Mouse (Mus musculus) midbrain, embryonic 11.5 days (tissue): ENCODE measurements at regions not wholly inside any gene's neighbourhood (a gene's known extent, or its start where the extent isn't known, plus 50 kb on each side); places are given as distances from the start of the nearest gene placed in this dataset.
A peak's percentile ranks its signal among the peaks of the same experiment; 100 is the strongest.
"Not testable (repeated sequence)": the region's sequence is repeated elsewhere in the genome, so short reads cannot be mapped to it uniquely, and the experiment has no call there.

Source experiments
- ATAC-seq: fragments of 200-750 bp; cut with Nextera tagmentation; 2 replicates; pipeline ENCODE4 v1.8.0; 2017; ENCODE audit warnings: moderate TSS enrichment, moderate library complexity; ENCODE audit not compliant: low FRiP score
- DNase-seq: peaks from one replicate; pipeline ENCODE4 v3.0.0; 2015; ENCODE audit warnings: low spot score; ENCODE audit errors: missing footprints
- H3K27ac ChIP-seq: fragments of 300-500 bp; sonication (generic); 2 replicates; pipeline ENCODE4 v1.5.1; 2014; ENCODE audit warnings: low read depth, low read length
- H3K27me3 ChIP-seq: fragments of 300-500 bp; sonication (generic); 2 replicates; pipeline ENCODE4 v1.6.1; 2014; ENCODE audit warnings: mild to moderate bottlenecking, low read length, moderate library complexity, mixed read lengths; ENCODE audit not compliant: control insufficient read depth, insufficient read depth
- H3K36me3 ChIP-seq: fragments of 300-500 bp; sonication (generic); 2 replicates; pipeline ENCODE4 v1.6.1; 2014; ENCODE audit warnings: mild to moderate bottlenecking, low read length, moderate library complexity, mixed read lengths; ENCODE audit not compliant: control insufficient read depth, insufficient read depth
- H3K4me1 ChIP-seq: fragments of 300-500 bp; sonication (generic); 2 replicates; pipeline ENCODE4 v1.6.1; 2014; ENCODE audit warnings: low read length; ENCODE audit not compliant: control insufficient read depth, insufficient read depth
- H3K4me2 ChIP-seq: fragments of 300-500 bp; sonication (generic); 2 replicates; pipeline ENCODE4 v1.6.1; 2014; ENCODE audit warnings: mild to moderate bottlenecking, moderate library complexity
- H3K4me3 ChIP-seq: fragments of 300-500 bp; sonication (generic); 2 replicates; pipeline ENCODE4 v1.5.1; 2014; ENCODE audit warnings: low read depth, low read length
- H3K9ac ChIP-seq: fragments of 300-500 bp; sonication (generic); 2 replicates; pipeline ENCODE4 v1.6.1; 2014; ENCODE audit warnings: low read length
- H3K9me3 ChIP-seq: fragments of 300-500 bp; sonication (generic); 2 replicates; pipeline ENCODE4 v1.6.1; 2016; ENCODE audit warnings: low read length; ENCODE audit not compliant: control insufficient read depth
- WGBS: fragments of 180-500 bp; shearing (Covaris S2); extraction: QIAGEN DNeasy Blood & Tissue Kit; methylation state at CpG from one replicate; pipeline ENCODE4 v1.1.7; 2014; 5-methylcytosine and 5-hydroxymethylcytosine counted together

DNA sequence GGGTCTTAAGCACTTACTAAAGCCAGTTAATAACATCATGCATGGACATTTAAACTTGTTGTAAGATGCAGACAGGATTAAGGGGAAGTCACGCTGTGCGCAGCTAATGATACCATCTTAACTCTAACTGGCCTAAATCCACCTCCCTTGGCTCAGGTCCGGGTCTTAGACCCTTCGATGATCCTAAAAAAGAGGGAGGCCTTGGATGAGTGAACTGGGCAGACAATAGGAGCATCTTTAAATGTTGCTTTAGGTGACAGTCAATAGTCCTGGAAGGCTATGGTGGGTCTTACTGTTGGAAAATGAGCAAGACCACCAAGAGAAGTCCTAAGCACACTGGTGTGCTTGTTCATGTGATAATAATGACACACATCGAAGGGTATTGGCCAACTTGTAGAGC is 242.1 kb downstream of the Mef2c start:
- H3K9ac ChIP-seq: no peak overlapping the region
- peaks cover 11% of the 10 kb centered on the region for H3K4me1 ChIP-seq
- whole genome bisulfite sequencing: 51% methylated on average over 5 of the region's 5 CpGs
- DNase-seq: peak; percentile 86
- H3K9me3 ChIP-seq: no peaks in the 10 kb centered on the region
- H3K27me3 ChIP-seq: no peaks in the 10 kb centered on the region
- H3K27ac ChIP-seq: no peak overlapping the region
- H3K4me3 ChIP-seq: no peak overlapping the region
- no peak for ATAC-seq
- H3K36me3 ChIP-seq: no peaks in the 10 kb centered on the region
- H3K4me2 ChIP-seq: no peak overlapping the region

DNA sequence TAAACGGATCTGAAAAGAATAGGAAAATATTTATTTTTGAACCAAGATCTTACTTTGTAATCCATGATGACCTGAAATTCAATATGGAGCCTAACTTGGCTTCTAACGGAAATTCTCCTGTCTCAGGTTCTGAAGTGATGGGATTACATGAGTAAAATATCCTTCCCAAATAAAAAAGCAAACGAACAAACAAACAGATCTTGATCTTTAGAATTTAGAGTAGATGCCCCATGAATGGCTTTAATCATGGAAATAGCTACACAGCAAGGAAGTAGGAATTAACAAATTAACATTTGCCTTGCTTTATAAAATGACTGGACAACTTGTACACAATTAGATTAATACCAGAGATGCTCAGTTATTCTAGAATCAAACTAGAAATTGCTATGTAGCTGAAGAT is 243.8 kb downstream of the Mef2c start:
- Histone ChIP-seq H3K4me2 (no peak overlapping the region), H3K27me3 (no peaks in the 10 kb centered on the region), H3K4me1 (peaks cover 8% of the 10 kb centered on the region; the same call in 1 of the 2 replicates), H3K36me3 (no peaks in the 10 kb centered on the region), H3K9me3 (no peaks in the 10 kb centered on the region), H3K27ac (no peak overlapping the region), H3K9ac (no peak overlapping the region), H3K4me3 (no peak overlapping the region)
- ATAC-seq (no peak), DNase-seq (peak; percentile 84)
- 81% methylated on average over 3 of the region's 3 CpGs for WGBS

DNA sequence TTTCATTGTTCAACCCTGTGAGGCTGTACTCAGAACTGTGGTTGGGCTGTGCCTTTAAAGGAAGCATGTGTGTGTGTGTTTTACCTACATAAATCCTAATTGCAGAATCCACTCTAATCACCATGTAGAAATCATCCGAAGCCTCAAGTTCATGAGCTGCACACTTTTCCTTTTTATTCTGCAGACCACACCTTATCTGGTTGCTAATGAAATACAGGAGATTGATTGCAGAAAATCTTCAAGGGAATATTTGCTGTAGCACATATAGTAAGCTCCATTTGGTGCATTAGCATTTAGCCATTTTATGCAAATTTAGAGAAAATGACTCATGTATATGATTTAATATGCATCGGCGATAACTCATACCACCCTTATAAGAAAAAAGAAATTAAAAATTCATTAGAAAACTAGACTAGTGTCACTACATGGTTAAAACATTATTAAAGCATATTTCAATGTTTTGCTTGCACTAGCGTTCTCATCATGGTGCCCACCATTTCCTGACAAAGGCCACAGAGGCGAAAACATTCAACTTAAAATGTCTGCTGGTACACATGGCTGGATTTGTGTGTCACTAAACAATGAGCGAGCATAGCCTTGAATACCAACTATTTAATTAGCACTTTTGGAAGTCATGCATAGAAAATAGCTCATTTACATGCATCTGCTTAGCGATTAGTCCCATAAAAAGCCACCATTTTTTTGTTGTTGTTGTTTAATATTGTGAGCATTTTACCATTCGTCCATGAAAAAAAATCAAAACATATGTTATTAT is 245.7 kb downstream of the Mef2c start:
- Histone ChIP-seq H3K4me3 (no peak overlapping the region), H3K27ac (no peak overlapping the region), H3K4me2 (no peak overlapping the region), H3K9ac (no peak overlapping the region), H3K9me3 (no peaks in the 10 kb centered on the region), H3K36me3 (no peaks in the 10 kb centered on the region), H3K4me1 (peaks cover 5% of the 10 kb centered on the region; the same call in 1 of the 2 replicates), H3K27me3 (no peaks in the 10 kb centered on the region)
- 78% methylated on average over 8 of the region's 8 CpGs for WGBS
- no peak for DNase-seq
- no peak for ATAC-seq

DNA sequence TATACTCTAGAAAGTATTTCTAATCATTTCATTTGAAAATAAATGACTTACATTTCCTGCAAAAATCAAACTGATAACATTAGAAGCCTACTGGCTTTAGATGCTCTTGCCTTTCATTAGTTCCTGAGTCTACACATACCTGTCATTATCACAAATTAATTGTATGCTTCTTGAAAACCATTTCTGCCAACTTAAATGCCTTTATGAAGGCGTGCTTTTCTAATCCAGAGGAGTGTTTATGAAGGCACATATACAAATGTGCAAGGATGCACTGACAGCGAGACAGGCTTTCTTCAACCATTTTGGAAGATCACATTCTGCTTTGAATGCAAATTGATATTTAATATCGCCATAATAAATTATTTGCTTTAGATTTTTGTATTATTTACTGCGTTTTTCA is 246.6 kb downstream of the Mef2c start:
- whole genome bisulfite sequencing: 69% methylated on average over 4 of the region's 4 CpGs
- Histone ChIP-seq H3K4me3 (no peak overlapping the region), H3K27me3 (no peaks in the 10 kb centered on the region), H3K4me1 (peaks cover 2% of the 10 kb centered on the region; the same call in 1 of the 2 replicates), H3K36me3 (no peaks in the 10 kb centered on the region), H3K9ac (no peak overlapping the region), H3K9me3 (no peaks in the 10 kb centered on the region), H3K27ac (no peak overlapping the region), H3K4me2 (no peak overlapping the region)
- no peak for DNase-seq
- ATAC-seq: no peak

DNA sequence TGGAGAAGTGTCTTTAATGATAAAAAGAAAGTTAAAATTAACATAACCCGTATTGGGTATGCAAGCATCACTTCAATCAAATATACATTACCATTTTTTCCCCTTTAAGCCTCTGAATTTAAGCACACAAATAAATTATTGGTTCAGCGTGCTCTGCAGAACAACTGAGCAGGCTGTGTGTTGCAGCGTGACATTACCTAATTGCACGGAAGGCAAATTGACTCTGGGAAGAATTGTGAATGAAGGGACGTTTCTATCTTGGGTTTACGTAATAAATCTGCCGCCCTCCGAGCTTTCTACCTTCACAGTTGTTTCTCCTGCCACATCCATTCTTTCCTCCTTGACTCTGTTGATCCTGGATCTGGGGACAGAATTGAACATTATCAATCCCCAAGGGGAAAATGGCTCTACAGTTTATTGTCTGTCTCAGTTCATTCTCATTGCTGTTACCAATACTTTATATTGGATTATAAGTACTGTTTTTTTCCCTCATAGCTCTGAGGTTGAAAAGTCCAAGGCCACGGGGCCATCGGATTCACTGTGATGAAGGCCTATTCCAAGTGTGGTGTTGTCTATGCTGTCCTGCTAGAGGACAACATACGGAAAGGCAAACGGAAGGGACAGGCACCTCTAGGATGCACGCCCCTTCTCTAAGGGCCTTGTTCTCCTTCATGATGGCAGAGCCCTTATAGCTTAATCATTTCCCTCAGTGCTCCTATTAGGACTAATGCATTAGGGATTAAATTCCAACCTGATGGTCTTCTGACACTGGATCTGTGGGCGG is 256.7 kb downstream of the Mef2c start:
- WGBS: 88% methylated on average over 14 of the region's 14 CpGs
- DNase-seq (no peak), ATAC-seq (no peak)
- Histone ChIP-seq H3K4me1 (no peaks in the 10 kb centered on the region), H3K4me2 (no peak overlapping the region), H3K9ac (no peak overlapping the region), H3K9me3 (no peaks in the 10 kb centered on the region), H3K27me3 (no peaks in the 10 kb centered on the region), H3K36me3 (no peaks in the 10 kb centered on the region), H3K4me3 (no peak overlapping the region), H3K27ac (no peak overlapping the region)

DNA sequence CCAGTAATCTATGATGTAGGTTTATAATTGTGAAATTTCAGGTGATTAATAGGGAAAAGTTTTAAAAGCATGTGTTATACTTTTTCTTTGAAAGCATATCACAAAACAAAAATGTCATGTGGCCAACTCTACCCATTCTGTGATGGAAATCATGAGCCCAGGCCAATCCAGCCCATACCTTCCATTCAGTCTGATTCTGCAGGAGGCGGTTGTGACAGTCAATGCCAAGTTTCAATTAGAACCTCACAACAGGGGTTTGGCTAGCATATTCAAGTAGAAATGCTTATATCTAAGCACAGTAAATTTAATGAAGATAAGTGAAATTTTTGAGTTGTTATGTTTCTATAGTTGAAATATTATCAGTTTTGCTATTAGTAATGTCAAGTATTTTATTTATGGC is 258.6 kb downstream of the Mef2c start:
- no peak for ATAC-seq
- no peak overlapping the region for H3K4me3 ChIP-seq
- no peak overlapping the region for H3K4me2 ChIP-seq
- H3K4me1 ChIP-seq: no peaks in the 10 kb centered on the region
- no peaks in the 10 kb centered on the region for H3K36me3 ChIP-seq
- 80% methylated on average over 1 of the region's 1 CpGs for WGBS
- H3K27me3 ChIP-seq: no peaks in the 10 kb centered on the region
- no peak overlapping the region for H3K9ac ChIP-seq
- H3K9me3 ChIP-seq: no peaks in the 10 kb centered on the region
- DNase-seq: no peak
- no peak overlapping the region for H3K27ac ChIP-seq

DNA sequence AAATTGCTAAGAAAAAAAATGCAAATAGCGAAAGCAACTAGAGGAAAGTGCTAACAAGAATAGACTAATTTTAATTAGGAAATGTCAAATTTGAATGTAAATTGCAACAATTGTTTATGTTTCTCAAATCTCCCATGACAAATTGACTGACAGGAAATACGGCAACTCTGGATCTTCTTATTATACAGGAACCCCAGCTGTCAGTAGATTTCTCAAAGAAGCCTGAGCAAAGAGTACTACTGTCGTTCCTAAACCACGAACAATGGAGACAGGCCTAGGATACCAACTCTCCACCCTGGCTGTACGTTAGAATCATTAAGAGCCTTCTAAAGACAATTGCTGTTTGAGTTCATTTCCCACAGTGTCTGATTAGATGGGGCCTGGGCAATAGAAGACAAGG is 259.5 kb downstream of the Mef2c start:
- not testable (repeated sequence) for H3K4me3 ChIP-seq, H3K27me3 ChIP-seq, H3K27ac ChIP-seq, H3K4me1 ChIP-seq, H3K36me3 ChIP-seq, H3K4me2 ChIP-seq, DNase-seq, H3K9me3 ChIP-seq, H3K9ac ChIP-seq, ATAC-seq
- 74% methylated on average over 5 of the region's 5 CpGs for WGBS

DNA sequence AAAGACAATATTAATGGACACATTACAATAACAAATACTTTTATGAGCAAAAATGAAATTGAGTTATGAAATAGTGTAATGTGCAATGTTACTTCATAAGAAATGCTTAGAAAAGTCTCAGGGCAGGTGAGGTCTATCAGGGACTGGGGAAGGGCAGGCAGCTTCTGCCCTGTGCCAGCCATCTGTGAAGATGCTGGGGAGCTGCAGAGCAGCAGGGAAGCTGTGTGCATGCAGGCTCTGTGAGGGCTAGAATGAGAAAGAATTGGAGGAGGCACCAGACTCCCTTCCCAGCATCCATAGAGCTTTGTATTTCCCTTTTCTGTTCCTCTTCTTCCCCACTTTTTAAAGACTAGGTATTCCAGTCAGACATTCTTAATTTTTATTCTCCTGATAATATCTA is 281.8 kb downstream of the Mef2c start:
- Histone ChIP-seq H3K36me3 (no peaks in the 10 kb centered on the region), H3K4me3 (no peak overlapping the region), H3K9me3 (no peaks in the 10 kb centered on the region), H3K9ac (no peak overlapping the region), H3K27ac (no peak overlapping the region), H3K4me1 (no peaks in the 10 kb centered on the region), H3K27me3 (no peaks in the 10 kb centered on the region), H3K4me2 (no peak overlapping the region)
- DNase-seq (peak; percentile 47), ATAC-seq (no peak)

DNA sequence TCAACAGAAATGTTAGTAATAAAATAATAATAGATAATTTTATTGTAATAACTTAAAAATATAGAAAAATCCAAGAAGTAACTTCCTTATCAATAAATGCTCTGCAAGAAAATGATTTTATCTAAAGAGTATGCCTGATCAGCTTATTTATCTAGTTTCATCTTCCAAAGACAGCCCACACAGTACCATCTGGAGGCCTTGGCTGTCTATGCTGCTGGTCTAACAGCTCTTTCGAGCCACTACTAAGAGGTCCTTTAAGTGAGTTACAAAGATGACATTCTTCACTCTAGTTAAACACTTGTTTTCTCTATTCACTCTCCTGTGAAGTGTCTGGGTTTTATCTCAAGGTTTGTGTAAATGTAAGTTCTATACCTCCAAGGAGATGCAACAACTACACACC is 305.7 kb downstream of the Mef2c start:
- no peaks in the 10 kb centered on the region for H3K4me1 ChIP-seq
- DNase-seq: no peak
- ATAC-seq: no peak
- H3K27me3 ChIP-seq: no peaks in the 10 kb centered on the region
- no peak overlapping the region for H3K4me2 ChIP-seq
- no peaks in the 10 kb centered on the region for H3K36me3 ChIP-seq
- H3K9me3 ChIP-seq: no peaks in the 10 kb centered on the region
- no peak overlapping the region for H3K9ac ChIP-seq
- 85% methylated on average over 1 of the region's 1 CpGs for WGBS
- H3K27ac ChIP-seq: no peak overlapping the region
- no peak overlapping the region for H3K4me3 ChIP-seq
